Mouse (Mus musculus): Measurements from ENCODE around the gene Unc119. TPM values are rescaled to one million over a fixed set of nuclear protein-coding genes. Genes with fewer than 3 reads are reported as not detected.

Unc119 gene
- polyA plus RNA-seq, 1 experiment from 2014 or later, result 27.5 TPM

GRCm38 (mm10) chr11:78397397-78397796 is 54.1 kb downstream of the Unc119 start:
- Histone ChIP-seq H3K4me3 (replicated peaks; ENCODE audit: low read length) (no peak overlapping the region), H3K27ac (ENCODE audit: low read length) (0 out of 2 replicates have a peak overlapping the region, but pooled peaks have one; percentile 7)

GRCm38 (mm10) chr11:78398212-78398611 is 54.9 kb downstream of the Unc119 start:
- 80% methylated on average over 6 of the region's 6 CpGs for WGBS
- Histone ChIP-seq H3K4me1 (ENCODE audit: control insufficient read depth, insufficient read depth, low read length) (no peaks in the 10 kb centered on the region), H3K27ac (ENCODE audit: low read length) (no peak overlapping the region), H3K4me2 (ENCODE audit: low read depth, low read length) (no peak overlapping the region), H3K9me3 (replicated peaks; ENCODE audit: control insufficient read depth, low read length) (no peaks in the 10 kb centered on the region), H3K36me3 (ENCODE audit: control insufficient read depth, insufficient read depth, low read length) (no peaks in the 10 kb centered on the region), H3K9ac (ENCODE audit: low read length) (0 out of 2 replicates have a peak overlapping the region, but pooled peaks have one; percentile 17), H3K27me3 (ENCODE audit: control insufficient read depth, insufficient read depth, low read length) (no peaks in the 10 kb centered on the region), H3K4me3 (replicated peaks; ENCODE audit: low read length) (no peak overlapping the region)
- ATAC-seq (ENCODE audit: insufficient read depth, low FRiP score), result no peak

More at GRCm38 (mm10) chr11:78397397-78397796, 54.1 kb downstream of the Unc119 start:
- H3K27me3 ChIP-seq (ENCODE audit: control insufficient read depth, insufficient read depth, low read length), result no peaks in the 10 kb centered on the region
- 0 out of 2 replicates have a peak overlapping the region, but pooled peaks have one; percentile 3 for H3K9ac ChIP-seq (ENCODE audit: low read length)
- no peaks in the 10 kb centered on the region for H3K36me3 ChIP-seq (ENCODE audit: control insufficient read depth, insufficient read depth, low read length)
- WGBS, result 10% methylated on average over 18 of the region's 18 CpGs
- H3K4me1 ChIP-seq (ENCODE audit: control insufficient read depth, insufficient read depth, low read length), result no peaks in the 10 kb centered on the region
- peak; percentile 65 for ATAC-seq (ENCODE audit: insufficient read depth, low FRiP score)
- peak overlapping the region; percentile 28 for H3K4me2 ChIP-seq (ENCODE audit: low read depth, low read length)
- H3K9me3 ChIP-seq (replicated peaks; ENCODE audit: control insufficient read depth, low read length), result no peaks in the 10 kb centered on the region

Other genes starting within 250 kb of the Unc119 start
- 9.5 and 11.5 TPM in 2 replicates for gene Fam222b, start 248.8 kb upstream of the Unc119 start, polyA plus RNA-seq (2015; fragmentation: Nextera tagmentation; extraction: Ambion mirVana)
- 50.9 and 55.1 TPM in 2 replicates for gene Traf4, start 177.9 kb upstream of the Unc119 start, polyA plus RNA-seq (2015; fragmentation: Nextera tagmentation; extraction: Ambion mirVana)
- gene Nek8, start 166.8 kb upstream of the Unc119 start, polyA plus RNA-seq (2015; fragmentation: Nextera tagmentation; extraction: Ambion mirVana), result 16.7 and 19.0 TPM in 2 replicates
- gene Tlcd1, start 166.8 kb upstream of the Unc119 start, polyA plus RNA-seq (2015; fragmentation: Nextera tagmentation; extraction: Ambion mirVana), result 32.5 and 32.8 TPM in 2 replicates
- 1,025 and 1,263 TPM in 2 replicates for gene Rpl23a, start 159.9 kb upstream of the Unc119 start, polyA plus RNA-seq (2015; fragmentation: Nextera tagmentation; extraction: Ambion mirVana)
- 88.3 and 90.9 TPM in 2 replicates for gene Rab34, start 155.1 kb upstream of the Unc119 start, polyA plus RNA-seq (2015; fragmentation: Nextera tagmentation; extraction: Ambion mirVana)
- gene Proca1, start 150.1 kb upstream of the Unc119 start, polyA plus RNA-seq (2015; fragmentation: Nextera tagmentation; extraction: Ambion mirVana), result 3.1 and 3.7 TPM in 2 replicates
- gene Sdf2, start 97.7 kb upstream of the Unc119 start, polyA plus RNA-seq (2015; fragmentation: Nextera tagmentation; extraction: Ambion mirVana), result 89.2 and 106 TPM in 2 replicates
- 29.3 and 31.7 TPM in 2 replicates for gene Supt6, start 97.5 kb upstream of the Unc119 start, polyA plus RNA-seq (2015; fragmentation: Nextera tagmentation; extraction: Ambion mirVana)
- gene 2610507B11Rik, start 81.7 kb upstream of the Unc119 start, polyA plus RNA-seq (2015; fragmentation: Nextera tagmentation; extraction: Ambion mirVana), result 72.4 and 80.3 TPM in 2 replicates
- 0.17 and 0.54 TPM in 2 replicates for gene BC030499, start 52.6 kb upstream of the Unc119 start, polyA plus RNA-seq (2015; fragmentation: Nextera tagmentation; extraction: Ambion mirVana)
- 28.9 and 30.7 TPM in 2 replicates for gene Spag5, start 42.0 kb upstream of the Unc119 start, polyA plus RNA-seq (2015; fragmentation: Nextera tagmentation; extraction: Ambion mirVana)
- gene Aldoc, start 20.5 kb upstream of the Unc119 start, polyA plus RNA-seq (2015; fragmentation: Nextera tagmentation; extraction: Ambion mirVana), result 25.6 and 37.3 TPM in 2 replicates
- 67.4 and 80.9 TPM in 2 replicates for gene Pigs, start 15.1 kb upstream of the Unc119 start, polyA plus RNA-seq (2015; fragmentation: Nextera tagmentation; extraction: Ambion mirVana)
- 1.6 and 2.7 TPM in 2 replicates for gene Foxn1, start 43.1 kb downstream of the Unc119 start, polyA plus RNA-seq (2015; fragmentation: Nextera tagmentation; extraction: Ambion mirVana)
- gene Slc13a2, start 78.7 kb downstream of the Unc119 start, polyA plus RNA-seq (2015; fragmentation: Nextera tagmentation; extraction: Ambion mirVana), result 0.25 and 0.56 TPM in 2 replicates
- 12.0 and 15.9 TPM in 2 replicates for gene Slc46a1, start 122.2 kb downstream of the Unc119 start, polyA plus RNA-seq (2015; fragmentation: Nextera tagmentation; extraction: Ambion mirVana)
- gene Sarm1, start 154.3 kb downstream of the Unc119 start, polyA plus RNA-seq (2015; fragmentation: Nextera tagmentation; extraction: Ambion mirVana), result 2.3 and 2.4 TPM in 2 replicates
- gene Vtn, start 155.6 kb downstream of the Unc119 start, polyA plus RNA-seq (2015; fragmentation: Nextera tagmentation; extraction: Ambion mirVana), result 45.6 and 54.4 TPM in 2 replicates
- 0.13 TPM in 1 of 2 replicates, not detected in the other for gene Sebox, start 160.0 kb downstream of the Unc119 start, polyA plus RNA-seq (2015; fragmentation: Nextera tagmentation; extraction: Ambion mirVana)
- gene Tmem199, start 168.7 kb downstream of the Unc119 start, polyA plus RNA-seq (2015; fragmentation: Nextera tagmentation; extraction: Ambion mirVana), result 38.9 and 43.1 TPM in 2 replicates
- 131 and 136 TPM in 2 replicates for gene Poldip2, start 168.7 kb downstream of the Unc119 start, polyA plus RNA-seq (2015; fragmentation: Nextera tagmentation; extraction: Ambion mirVana)
- gene Tnfaip1, start 192.8 kb downstream of the Unc119 start, polyA plus RNA-seq (2015; fragmentation: Nextera tagmentation; extraction: Ambion mirVana), result 76.2 and 84.1 TPM in 2 replicates
- 136 and 157 TPM in 2 replicates for gene Ift20, start 192.9 kb downstream of the Unc119 start, polyA plus RNA-seq (2015; fragmentation: Nextera tagmentation; extraction: Ambion mirVana)
- 213 and 223 TPM in 2 replicates for gene Tmem97, start 207.3 kb downstream of the Unc119 start, polyA plus RNA-seq (2015; fragmentation: Nextera tagmentation; extraction: Ambion mirVana)

All from stomach, embryonic 16.5 days (tissue).